Mouse (Mus musculus) c-Kit-negative CD71-positive TER-119-positive erythroid progenitor cells, embryonic 14.5 days (primary cell): ENCODE measurements around the gene Gm11213.

Source experiments
- DNase-seq: peaks from one replicate; pipeline ENCODE4 v3.0.0-alpha.2; 2013; ENCODE audit warnings: low read depth, low spot score

Gene Gm11213

DNA sequence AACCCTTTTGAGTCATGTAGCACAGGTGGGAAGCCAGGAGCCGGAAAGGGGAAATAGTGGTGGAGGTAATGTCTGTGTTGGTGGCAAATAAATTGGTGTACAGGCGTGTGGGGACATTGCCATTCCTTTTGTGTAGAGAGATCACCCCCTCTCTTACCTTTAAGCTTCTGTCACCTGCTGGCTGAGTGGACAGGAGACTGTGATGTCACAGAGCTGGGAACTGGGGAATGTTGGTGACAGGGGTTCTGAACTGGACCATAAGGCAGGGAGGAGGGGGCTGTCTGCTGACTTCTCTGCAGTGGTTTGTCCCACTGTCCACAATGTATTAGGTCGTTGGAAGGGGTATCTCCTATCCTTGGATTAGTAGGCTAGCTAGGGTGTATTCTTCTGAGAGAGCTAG, at the start of gene Gm11213:
Gene Gm11213, minus strand, starts transcription at position 317 of the 400 bp plus-strand sequence.
- DNase-seq, result no peak

DNA sequence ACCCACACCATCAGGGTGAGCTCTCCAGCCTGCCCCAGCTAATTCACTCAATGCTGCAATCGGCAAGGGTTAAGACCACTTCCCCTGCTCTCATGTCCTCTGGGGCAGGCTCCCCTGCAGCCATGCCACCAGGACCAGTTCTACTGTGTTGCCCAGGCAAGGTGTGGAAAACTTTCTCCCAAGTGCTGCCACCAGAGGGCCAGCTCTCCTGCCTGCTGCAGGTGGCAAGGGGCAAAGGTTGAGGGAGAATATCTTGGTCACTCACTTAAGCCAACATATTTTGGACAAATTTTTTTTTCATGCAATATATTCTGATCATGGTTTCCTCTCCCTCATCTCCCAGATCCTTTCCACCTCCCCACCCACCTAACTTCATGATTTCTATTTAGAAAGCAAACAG, 49.3 kb upstream of the Gm11213 start:
- no peak for DNase-seq

DNA sequence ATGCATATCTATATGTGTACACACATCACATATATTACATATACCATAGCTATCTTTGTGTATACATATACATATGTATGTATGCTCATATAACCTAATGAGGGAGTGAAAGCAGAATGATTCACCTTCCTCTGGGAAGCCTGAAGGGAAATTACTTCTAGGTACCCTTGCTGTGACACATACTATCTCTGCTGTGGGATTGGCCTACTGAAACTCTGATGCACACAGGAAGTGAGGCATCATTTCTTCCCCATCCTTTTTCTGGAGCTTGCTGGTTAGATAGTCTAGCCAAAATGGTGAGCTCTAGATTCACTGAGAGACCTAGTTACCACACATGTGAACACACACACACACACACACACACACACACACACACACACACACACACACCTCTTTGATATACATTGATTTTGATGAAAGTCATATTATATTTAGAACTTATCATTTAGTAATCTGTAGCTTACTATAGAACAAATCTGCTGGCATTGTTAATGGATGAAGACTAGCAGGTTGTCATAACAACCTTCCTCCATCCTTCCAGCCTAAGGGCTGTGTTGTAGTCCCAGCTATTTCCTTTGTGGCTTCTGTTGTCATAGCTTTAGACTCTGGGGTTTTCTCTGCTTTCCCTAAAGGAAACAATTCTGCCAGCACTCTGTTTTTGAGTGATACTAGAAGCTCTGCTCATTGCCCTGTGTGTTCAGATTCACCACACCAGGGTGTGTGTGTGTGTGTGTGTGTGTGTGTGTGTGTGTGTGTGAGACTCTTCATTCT, 39.1 kb upstream of the Gm11213 start:
- DNase-seq, result no peak

DNA sequence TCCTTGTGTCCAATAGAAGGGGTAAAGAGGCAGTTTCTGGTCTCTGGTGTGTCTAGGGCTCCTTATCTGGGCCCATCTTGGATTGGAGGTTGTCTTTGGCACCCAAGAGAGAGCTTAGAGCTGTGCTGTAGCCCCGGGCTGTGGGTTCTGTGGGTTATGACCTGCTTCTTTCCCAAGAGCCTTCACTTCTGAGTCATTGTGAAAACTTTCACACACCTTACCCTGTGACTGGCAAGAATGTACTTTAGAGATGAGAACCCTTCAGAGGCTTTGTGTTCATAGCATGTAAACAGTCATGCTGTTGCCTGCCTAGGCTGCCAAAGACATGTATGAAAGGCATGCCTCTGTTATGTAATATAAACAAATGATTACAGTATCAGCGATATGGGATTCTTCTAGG, 34.8 kb upstream of the Gm11213 start:
- no peak for DNase-seq

DNA sequence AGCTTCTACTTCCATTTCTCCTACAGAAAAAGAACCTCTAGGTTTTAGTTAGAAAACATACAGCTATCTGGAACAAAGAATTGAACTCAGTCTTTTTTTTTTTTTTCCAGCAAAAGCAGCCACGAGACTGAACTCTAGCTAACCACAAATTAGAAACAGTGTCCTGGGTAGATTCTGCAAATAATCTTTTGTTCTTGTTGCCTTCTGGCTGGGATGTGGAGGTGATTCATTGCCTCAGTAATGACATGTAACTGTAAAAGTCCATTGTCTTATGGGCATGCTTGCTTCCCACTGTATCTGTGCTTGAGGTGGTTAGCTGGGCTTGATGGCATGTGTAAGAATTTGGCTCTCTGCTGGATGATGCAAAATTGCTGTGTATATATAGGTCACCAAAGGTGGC, 33.5 kb upstream of the Gm11213 start:
- no peak for DNase-seq

DNA sequence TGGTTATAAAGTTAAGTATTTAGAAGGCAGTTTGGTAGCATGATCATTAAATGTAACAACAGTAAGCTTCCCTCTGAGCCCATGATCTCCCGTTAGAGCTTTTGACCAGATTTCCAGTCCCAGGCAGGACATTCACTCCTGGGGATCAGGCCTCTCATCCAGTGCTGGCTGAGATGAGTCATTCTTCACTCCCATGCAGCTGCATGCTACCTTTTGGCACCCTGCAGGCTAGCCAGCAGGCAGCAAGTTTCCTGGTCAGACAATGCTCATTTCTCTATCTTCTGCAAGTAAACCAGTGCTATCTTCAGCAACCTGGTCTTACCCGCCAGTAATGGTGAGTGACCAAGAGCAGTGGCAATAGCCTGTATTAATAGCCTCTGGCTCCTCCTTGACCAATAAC, 28.1 kb upstream of the Gm11213 start:
- DNase-seq, result no peak

DNA sequence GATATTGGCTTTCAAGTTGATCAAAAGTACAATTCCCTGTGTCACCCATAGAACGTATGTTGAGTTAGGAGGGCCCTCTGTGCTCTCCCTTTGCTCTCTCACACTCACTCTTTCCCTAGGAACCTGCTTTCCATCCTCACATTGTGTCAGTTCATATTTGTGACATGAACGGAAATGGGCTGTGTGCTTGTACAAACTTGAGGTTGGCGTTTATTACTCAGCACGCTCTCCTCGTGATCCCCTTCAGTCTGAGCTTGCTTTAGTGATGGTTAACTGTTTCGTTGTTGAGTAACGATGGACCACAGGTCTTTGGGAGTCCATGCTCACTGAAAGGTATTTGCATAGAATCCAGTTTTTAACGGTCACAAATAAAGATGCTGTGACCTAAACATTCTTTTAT, 22.1 kb upstream of the Gm11213 start:
- no peak for DNase-seq

DNA sequence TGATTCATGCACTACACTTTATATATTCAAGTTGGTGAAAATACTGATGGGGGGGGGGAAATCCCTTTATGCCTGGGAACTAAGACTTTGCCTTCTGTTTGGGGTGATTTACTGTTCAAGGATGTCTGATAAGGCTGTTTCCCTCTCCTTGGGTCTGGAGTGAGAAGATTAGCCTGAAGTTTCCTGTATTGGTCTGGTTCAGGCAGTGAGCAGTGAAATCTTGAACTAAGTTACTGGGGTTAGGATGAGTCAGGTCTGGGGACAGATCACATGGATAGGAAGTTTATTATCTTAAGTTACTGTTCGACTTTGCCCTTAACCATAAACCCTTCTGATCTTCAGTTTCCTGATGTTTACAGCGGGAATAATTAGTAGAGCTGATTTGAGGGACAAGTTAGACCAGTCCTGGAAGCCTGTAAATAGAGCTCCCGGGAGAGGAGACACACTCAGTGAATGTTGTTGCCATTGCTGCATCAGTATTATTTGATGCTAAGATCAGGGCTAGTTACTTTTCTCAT, 20.6 kb upstream of the Gm11213 start:
- DNase-seq, result no peak

DNA sequence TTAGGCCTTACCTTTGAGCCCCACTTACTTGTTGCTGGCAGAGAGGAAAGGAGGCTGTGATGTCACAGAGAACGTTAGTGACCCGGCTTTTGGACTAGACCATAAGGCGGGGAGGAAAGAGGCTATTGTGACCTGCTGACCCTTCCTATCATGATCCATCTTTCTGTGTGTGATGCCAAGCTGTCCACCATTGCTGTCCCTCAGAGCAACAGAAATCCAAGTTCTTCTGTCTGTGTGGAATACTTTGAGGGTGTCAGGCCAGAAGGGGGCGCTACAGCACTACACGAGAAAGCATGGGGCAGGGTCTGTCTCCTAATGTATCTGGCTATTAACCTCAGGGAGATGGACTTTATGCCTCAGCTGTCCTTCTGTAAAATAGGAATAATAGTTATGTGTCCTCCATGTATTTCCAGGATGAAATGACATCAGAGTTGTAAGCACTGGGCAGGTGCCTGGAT, 17.3 kb upstream of the Gm11213 start, which contains the start of gene Tex48:
Gene Tex48, minus strand, starts transcription at position 51 of the 458 bp plus-strand sequence.
- DNase-seq, result no peak

DNA sequence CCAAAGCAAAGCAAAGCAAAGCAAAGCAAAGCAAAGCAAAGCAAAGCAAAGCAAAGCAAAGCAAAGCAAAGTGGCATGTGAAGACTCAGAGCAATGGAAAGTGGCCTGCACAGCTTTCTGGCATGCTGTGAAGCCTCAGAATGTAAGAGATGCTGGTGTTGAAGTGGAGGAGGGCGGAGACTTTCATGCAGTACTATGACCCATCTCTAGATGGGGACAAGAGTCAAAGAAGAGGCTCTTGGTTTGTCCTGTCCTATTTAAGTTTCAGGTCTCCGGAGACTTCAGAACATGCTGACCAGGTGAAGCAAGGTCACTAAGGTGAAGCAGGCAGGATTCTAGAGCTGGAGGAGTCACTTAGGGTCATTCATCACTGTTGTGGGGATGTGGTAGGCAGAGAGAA, 16.8 kb upstream of the Gm11213 start:
- DNase-seq, result no peak

DNA sequence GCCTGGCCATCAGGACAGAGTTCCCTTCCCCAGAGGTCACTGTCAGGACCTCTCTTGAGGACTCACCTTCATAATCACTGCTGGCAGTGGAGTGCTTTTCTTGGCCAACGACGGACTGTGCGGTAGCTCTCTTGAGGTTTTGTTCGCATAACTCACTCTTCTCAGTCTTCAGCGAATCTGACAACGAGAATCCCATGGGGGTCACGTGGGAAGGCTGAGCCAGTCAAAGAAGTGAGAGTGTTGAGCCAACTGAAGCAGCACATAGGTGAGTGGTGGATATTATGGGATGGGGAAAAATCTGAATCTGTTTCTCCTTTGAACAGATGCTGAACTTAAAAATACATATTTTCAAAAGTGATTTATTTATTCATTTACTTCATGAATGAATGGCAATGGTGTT, 3.3 kb upstream of the Gm11213 start:
- DNase-seq, result no peak

DNA sequence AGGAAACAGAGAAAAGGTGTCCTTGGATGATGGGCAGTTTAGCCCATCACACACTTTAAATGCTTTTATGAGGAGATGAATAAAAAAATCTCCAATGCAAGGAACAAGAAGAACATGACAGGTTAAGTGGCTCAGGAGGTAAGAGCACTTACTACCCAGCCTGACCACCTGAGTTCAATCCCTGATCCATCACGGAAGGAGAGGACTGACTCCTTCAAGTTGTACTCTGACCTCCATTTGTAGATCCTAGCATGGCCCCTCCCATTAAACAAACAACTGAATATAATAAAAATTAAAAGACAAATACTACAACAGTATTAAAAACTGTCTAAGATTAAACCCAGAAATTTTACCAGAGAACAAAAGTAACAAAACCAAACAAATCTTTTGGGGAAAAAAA, 907 bp upstream of the Gm11213 start:
- DNase-seq, result no peak

DNA sequence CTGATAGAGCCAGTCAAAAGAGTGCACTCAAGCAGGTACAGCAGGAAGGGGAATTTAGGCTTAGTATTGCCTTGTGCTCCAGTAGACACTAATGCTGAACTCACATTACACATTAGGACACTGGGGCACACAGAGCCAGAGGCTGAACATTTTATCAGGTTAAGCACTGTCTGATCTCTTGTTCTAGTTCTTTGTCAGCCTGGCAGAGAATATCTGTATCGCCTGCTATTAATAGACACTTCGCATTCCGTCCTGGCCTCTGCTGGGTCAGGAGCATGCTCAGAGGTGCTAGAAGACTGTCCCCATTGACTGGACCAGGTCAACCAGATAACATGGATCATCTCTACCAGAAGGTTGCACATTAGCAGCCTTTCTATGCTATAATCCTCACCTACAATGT, 484 bp upstream of the Gm11213 start:
- no peak for DNase-seq

DNA sequence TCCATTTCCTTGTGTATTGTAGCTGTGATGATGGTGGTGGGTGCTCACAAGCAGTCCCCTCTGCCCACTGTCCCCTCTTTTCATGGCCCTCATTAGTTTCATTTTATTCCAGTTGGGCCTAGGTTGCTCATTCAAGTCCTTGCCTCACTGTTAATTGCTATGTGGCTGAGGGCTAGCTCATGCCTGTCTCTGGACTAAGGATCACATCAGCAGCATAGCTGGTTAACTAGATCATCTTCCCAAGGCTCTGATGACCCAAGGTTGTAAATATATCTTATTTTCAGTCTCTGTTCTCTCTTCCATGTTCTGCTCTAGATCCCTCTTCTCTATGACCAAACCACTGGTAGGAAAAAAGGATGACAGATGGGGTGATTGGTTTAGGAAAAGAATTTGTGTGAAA, 3.8 kb downstream of the Gm11213 start:
- no peak for DNase-seq

DNA sequence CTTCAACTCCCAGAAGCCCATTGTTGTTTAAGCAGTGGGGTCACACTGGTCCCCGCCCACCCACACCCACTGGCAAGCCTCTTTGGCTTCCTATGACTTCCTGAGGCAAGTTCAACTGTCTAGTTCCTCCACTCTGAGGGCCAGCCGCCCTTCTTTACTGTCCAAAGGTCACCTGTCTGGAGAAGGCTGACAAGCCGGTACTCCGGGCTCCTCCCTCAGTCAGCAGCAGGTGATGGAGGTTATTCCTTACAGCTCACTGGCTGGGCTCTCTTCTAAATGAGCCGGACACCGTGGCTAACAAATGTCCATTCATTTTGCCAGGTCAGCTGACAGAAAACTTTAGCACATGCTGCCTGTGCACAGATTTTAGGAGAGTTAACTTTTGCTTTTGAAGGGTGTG, 4.3 kb downstream of the Gm11213 start:
- DNase-seq, result no peak

DNA sequence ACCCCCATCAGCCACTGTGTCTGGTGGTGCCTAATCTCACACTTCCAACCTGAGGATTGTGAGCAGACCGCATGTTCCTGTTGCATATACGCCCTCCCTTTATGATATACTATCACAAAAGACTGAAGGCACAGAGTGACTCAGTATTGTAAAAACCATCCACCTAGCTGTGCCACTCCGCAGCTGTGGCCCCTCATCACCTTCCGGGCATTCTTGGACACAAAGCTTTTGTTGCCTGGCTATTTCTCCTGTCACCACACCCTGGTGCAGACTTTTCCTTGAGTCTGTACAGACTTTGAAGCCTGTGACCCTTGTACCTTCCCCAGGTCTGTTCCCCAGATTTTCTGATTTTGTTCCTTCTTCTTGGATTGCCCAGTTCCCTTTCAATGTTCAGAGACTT, 9.1 kb downstream of the Gm11213 start:
- DNase-seq, result no peak

DNA sequence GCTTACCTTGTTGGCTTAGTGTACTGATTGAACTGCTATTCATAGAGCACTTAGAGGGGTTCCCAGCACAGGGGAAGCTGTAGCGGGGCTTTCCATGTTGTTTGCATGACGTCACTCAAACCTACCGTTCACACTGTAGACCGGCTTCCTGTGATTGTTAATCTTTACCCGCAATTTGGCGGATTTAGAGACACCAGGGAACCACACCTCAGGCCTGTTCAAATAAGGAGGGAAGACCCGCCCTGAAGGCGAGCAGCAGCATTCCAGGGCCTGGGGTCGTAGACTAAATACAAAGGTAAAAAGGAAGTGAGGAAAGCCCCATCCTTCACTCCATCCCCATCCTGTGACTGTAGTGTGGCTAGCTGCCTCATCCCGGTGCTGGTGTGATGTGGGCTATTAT, 9.8 kb downstream of the Gm11213 start:
- no peak for DNase-seq

DNA sequence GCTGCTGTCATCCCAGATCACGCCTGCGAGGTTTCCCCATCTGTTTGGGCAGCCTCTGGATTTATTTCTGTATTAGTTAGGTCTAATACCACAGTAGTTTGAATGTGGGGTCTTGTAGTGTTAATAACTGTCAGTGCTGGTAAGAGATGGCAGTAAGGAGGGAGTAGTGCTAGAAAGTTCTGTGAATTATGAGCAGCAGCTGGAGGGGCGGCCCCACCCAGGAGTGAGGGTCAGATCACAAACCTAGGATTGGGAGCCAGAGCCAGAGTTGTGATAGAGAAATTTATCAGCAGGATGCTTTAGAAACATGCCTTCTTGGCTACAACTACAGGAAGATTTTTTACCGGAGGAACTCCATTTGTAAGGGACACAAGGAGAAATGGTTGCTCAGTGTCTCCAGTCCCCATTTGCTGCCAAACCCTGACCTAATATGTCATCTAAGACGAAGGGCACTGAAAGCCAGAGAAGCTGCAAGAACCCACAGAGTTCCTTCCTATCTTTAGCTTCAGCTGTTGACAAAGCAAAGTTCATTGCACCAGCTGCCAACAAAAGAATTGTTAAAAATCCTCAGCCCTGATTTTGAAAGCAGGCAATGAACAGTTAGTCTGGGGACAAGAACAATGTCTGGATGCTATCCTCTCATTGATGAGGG, 10.5 kb downstream of the Gm11213 start:
- DNase-seq, result no peak

DNA sequence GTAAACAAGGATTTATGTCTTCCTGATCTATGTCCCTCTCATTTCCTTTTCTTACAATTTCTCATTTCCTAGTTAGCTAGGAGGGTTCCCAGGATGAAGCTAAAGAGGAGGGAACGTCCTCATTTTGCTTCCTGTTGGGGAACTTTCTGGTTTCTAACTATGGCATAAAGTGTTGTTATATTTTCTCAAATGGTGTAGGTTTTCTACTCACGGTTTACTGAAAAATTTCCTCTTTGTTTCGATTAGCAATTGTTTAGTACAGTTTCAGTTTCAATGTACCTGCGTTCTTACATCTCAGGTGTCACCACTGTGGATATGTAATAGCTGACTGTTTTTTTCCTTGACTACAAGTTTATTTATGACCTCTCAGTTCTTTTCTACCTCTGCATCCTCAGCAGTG, 14.5 kb downstream of the Gm11213 start:
- no peak for DNase-seq

DNA sequence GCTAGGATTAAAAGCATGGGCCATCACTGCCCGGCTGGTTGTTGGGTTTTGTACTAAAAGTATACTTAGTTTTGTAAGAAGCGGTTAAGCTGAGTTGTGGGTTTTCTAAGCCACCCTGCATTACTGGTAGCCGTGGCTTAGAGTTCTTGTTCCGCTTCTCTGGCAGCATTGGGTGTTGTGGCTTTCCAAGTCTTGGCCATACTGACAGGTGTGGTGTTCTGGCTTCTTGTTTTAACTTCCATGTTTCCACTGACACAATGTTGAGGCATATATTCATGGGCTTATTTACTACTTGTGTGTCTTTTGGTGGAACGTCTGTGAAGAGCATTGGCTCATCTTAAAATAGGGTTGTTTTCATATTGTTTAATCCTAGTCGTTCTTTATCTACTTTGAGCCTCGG, 15.1 kb downstream of the Gm11213 start:
- no peak for DNase-seq

DNA sequence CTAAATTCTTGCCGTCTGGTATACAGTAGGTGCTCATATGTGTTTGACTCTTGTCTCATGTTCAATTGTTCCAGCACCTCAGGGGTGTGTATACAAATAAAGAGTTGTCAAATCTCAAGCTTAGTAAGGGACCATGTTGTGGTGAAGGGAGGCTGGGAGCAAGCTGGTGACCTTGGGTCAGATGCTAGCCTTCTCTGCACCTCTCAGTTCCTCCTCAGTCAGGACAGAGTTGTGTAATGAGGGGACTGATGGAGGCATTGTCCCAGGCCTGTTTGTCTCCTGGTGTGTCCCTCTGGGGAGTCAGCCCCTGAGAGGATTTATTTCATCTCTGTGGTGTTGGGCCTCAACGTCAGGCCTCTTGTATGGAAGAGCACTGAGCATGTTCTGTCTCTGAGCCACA, 18.8 kb downstream of the Gm11213 start:
- no peak for DNase-seq

DNA sequence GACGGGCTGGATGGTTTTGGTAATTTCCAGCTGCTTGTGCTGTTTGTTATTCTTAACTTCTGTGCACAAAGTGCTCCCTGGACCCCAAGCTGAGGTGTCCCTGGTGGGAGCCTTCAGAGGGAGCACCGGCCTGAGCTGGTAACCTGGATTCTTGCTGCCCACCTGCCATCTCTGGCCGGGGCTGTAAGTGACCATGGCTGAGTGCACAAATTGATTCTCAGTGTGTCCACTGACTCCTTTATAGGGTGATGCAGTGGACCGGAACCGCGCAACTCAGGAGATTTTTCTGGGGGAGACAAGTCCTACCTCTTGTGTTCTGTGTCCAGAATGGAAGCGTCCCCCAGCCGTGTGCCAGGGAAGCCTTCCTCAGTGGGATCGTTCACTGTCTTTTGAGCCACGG, 19.8 kb downstream of the Gm11213 start:
- no peak for DNase-seq

DNA sequence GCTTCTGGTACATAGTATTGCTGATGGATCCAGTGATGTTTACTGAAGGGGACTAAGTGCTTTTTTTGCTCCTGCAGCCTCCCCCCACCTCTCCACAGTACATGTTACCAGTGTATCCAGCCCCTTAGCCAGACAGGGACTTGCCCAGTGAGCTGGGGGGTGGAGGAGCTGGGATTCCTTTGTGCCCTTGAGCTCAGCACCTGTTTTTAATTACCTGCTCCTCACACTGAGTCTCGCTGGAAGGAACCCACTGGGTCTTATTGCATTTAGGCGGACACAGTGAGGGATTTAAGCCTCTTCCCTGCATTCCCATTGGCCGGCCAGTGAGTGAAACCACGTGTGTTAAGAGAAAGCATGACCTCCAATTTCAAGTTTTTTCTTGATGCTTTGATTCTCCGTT, 22.5 kb downstream of the Gm11213 start:
- DNase-seq, result no peak
